Mouse (Mus musculus) layer of hippocampus, adult 6 months (tissue): Measurements from ENCODE around the gene Igsf21. TPM values are rescaled to one million over a fixed set of nuclear protein-coding genes. Genes with fewer than 3 reads are reported as not detected.

Experiments
- long read RNA-seq, 2 experiments: library from polyadenylated mRNA; unstranded; transcript quantifications; one replicate each; pipeline ENCODE4 v2.0.0; 2019 to 2020
- polyA plus RNA-seq: library from polyadenylated mRNA; unstranded; fragments of <200 nt; fragmentation: Nextera tagmentation; gene quantifications from 2 replicates; pipeline ENCODE4 v1.2.3, GENCODE M21; 2021

The Igsf21 gene
- polyA plus RNA-seq: 32.3 and 46.3 TPM in 2 replicates
- long read RNA-seq, experiment 1, transcript Igsf21-201 (10 exons, 1,979 nt): major isoform, 58 of 70 reads
- long read RNA-seq, experiment 1, partial matches to known transcripts: 9 of 70 reads
- long read RNA-seq, experiment 1, other reads (novel, unspliced or antisense): 3 of 70 reads
- long read RNA-seq, experiment 2, transcript Igsf21-201 (10 exons, 1,979 nt): major isoform, 199 of 215 reads
- long read RNA-seq, experiment 2, partial matches to known transcripts: 5 of 215 reads
- long read RNA-seq, experiment 2, other reads (novel, unspliced or antisense): 11 of 215 reads

DNA sequence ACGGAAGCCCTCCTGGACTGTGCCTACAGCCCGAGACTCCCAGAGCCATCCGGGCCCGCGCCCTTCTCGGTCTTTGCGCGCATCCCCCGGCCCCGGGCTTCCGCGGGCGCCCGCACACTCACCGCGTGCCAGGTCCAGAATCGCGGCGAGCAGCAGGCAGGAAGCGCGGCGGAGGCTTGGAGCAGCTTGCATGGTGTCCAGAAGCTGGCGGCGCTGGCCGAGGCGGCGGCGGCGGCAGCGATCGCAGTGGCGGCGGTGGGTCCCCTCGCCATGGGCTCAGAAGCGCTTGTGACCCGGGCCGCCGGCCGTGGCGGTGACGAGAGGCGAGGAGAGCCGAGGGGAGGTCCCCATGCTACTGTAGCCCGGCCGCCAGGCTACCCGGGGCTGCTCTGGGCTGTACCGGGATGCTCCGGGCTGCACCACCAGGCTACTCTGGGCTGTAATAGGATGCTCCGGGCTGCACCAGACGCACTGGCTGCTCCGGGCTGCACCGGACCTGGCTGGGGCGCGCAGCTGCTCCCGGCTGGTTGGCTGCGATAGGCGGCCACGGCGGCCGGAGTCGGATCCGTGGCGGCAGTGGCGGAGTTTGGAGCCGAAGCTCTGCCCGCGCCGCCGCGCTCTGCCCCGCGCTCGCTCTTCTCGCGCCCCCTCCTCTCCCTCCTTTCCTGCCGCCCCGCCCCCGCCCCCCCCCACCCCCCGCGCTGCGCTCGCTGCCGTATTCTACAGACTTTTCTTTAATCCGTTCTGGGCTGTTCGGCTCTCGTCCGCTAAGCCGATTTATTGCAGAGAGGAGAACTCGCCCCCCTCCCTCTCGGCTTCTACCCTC is at the start of gene Igsf21:
Igsf21 (minus strand) TSS at position 605 of the 826 bp plus-strand sequence.

